Mouse (Mus musculus) small intestine, adult 2 months (tissue): ENCODE data around the gene Agap1. TPM values are rescaled to one million over a fixed set of nuclear protein-coding genes. Genes with fewer than 3 reads are reported as not detected.

ENCODE experiments used
- H3K27ac ChIP-seq: fragments of 200-500 bp; 2 replicates; pipeline ENCODE4 v1.5.1; 2012; ENCODE audit warnings: low read depth, low read length, control low read depth, inconsistent platforms; ENCODE audit not compliant: insufficient read depth
- H3K27me3 ChIP-seq: fragments of 200-500 bp; 2 replicates; pipeline ENCODE4 v1.6.1; 2012; ENCODE audit warnings: mild to moderate bottlenecking, moderate library complexity, low read length, inconsistent platforms; ENCODE audit not compliant: control insufficient read depth, insufficient read depth
- H3K36me3 ChIP-seq: fragments of 200-500 bp; 2 replicates; pipeline ENCODE4 v1.6.1; 2012; ENCODE audit warnings: mild to moderate bottlenecking, low read length, control low read depth, inconsistent platforms; ENCODE audit not compliant: control insufficient read depth, insufficient read depth
- H3K4me1 ChIP-seq: fragments of 200-500 bp; 2 replicates; pipeline ENCODE4 v1.6.1; 2012; ENCODE audit warnings: low read length, inconsistent platforms, mixed read lengths; ENCODE audit not compliant: control insufficient read depth, insufficient read depth, insufficient read length
- H3K4me3 ChIP-seq: fragments of 200-500 bp; 2 replicates; pipeline ENCODE4 v1.5.1; 2012; ENCODE audit warnings: low read depth, mild to moderate bottlenecking, control low read depth, inconsistent platforms, low read length, moderate library complexity
- CTCF ChIP-seq: fragments of 200-500 bp; IDR thresholded peaks from 2 replicates; pipeline ENCODE4 v1.5.1; 2012; ENCODE audit warnings: low read depth, mild to moderate bottlenecking, control low read depth, inconsistent platforms, low read length, moderate library complexity, mixed read lengths; ENCODE audit not compliant: insufficient replicate concordance, insufficient read length; ENCODE audit errors: extremely low read depth
- POLR2A ChIP-seq: fragments of 200-500 bp; IDR thresholded peaks from 2 replicates; pipeline ENCODE4 v1.6.1; 2012; ENCODE audit warnings: low read depth, mild to moderate bottlenecking, control low read depth, inconsistent platforms, low read length, moderate library complexity
- whole genome bisulfite sequencing: fragments of 180-500 bp; shearing (Covaris S2); methylation state at CpG from one replicate; pipeline ENCODE4 v1.1.7; 2018; 5-methylcytosine and 5-hydroxymethylcytosine counted together
- polyA plus RNA-seq: library from polyadenylated mRNA; depleted of rRNA; stranded (reverse); fragments of >200 nt; gene quantifications from 2 replicates; pipeline ENCODE4 v1.2.3, GENCODE M21; 2012

Gene Agap1
- polyA plus RNA-seq, 1 experiment = 27.8 TPM

GRCm38 (mm10) chr1:89601349-89601748 is 146.7 kb downstream of the Agap1 start:
- WGBS = 80% methylated on average over 7 of the region's 7 CpGs
- H3K27ac ChIP-seq = no peak overlapping the region
- no peaks in the 10 kb centered on the region for H3K36me3 ChIP-seq
- peaks cover 4% of the 10 kb centered on the region for H3K4me1 ChIP-seq
- H3K4me3 ChIP-seq = no peak overlapping the region
- no peaks in the 10 kb centered on the region for H3K27me3 ChIP-seq
- no peak for TF ChIP-seq CTCF
- TF ChIP-seq POLR2A = no peak

- peaks cover 2% of the 10 kb centered on the region; the same call in 1 of the 2 replicates for H3K36me3 ChIP-seq
- H3K27ac ChIP-seq = no peak overlapping the region
- H3K4me3 ChIP-seq = no peak overlapping the region
- no peaks in the 10 kb centered on the region for H3K27me3 ChIP-seq
- WGBS = 55% methylated on average over 7 of the region's 7 CpGs
- H3K4me1 ChIP-seq = peaks cover under 1% of the 10 kb centered on the region
- TF ChIP-seq CTCF (no peak), POLR2A (no peak)
Measured at GRCm38 (mm10) chr1:89602879-89603278, 148.3 kb downstream of the Agap1 start.

- Histone ChIP-seq H3K4me1 (no peaks in the 10 kb centered on the region; the same call in 1 of the 2 replicates), H3K27ac (no peak overlapping the region), H3K36me3 (peaks cover 8% of the 10 kb centered on the region; the same call in 1 of the 2 replicates), H3K4me3 (no peak overlapping the region), H3K27me3 (no peaks in the 10 kb centered on the region)
- peak; percentile 84 for TF ChIP-seq CTCF
- no peak for TF ChIP-seq POLR2A
- 41% methylated on average over 5 of the region's 5 CpGs for WGBS
Measured at GRCm38 (mm10) chr1:89606612-89607011, 152.0 kb downstream of the Agap1 start.

- no peaks in the 10 kb centered on the region for H3K27me3 ChIP-seq
- 96% methylated on average over 4 of the region's 4 CpGs for WGBS
- no peaks in the 10 kb centered on the region for H3K4me1 ChIP-seq
- TF ChIP-seq CTCF = no peak
- TF ChIP-seq POLR2A = no peak
- no peak overlapping the region for H3K27ac ChIP-seq
- H3K36me3 ChIP-seq = peaks cover 8% of the 10 kb centered on the region; the same call in 1 of the 2 replicates
- no peak overlapping the region for H3K4me3 ChIP-seq
Measured at GRCm38 (mm10) chr1:89608766-89609165, 154.2 kb downstream of the Agap1 start.

GRCm38 (mm10) chr1:89609964-89610363 is 155.4 kb downstream of the Agap1 start:
- TF ChIP-seq POLR2A (no peak), CTCF (no peak)

GRCm38 (mm10) chr1:89611521-89611920 is 156.9 kb downstream of the Agap1 start:
- Histone ChIP-seq H3K27ac (no peak overlapping the region), H3K4me1 (no peaks in the 10 kb centered on the region), H3K36me3 (peaks cover 8% of the 10 kb centered on the region; the same call in 1 of the 2 replicates), H3K27me3 (no peaks in the 10 kb centered on the region), H3K4me3 (no peak overlapping the region)
- WGBS = 92% methylated on average over 6 of the region's 6 CpGs
- TF ChIP-seq CTCF = no peak
- TF ChIP-seq POLR2A = no peak

More at GRCm38 (mm10) chr1:89609964-89610363, 155.4 kb downstream of the Agap1 start:
- WGBS = 86% methylated on average over 5 of the region's 5 CpGs
- Histone ChIP-seq H3K36me3 (peaks cover 8% of the 10 kb centered on the region; the same call in 1 of the 2 replicates), H3K4me1 (no peaks in the 10 kb centered on the region), H3K27me3 (no peaks in the 10 kb centered on the region), H3K27ac (no peak overlapping the region), H3K4me3 (no peak overlapping the region)

GRCm38 (mm10) chr1:89613234-89613870 is 158.7 kb downstream of the Agap1 start:
- TF ChIP-seq CTCF (no peak), POLR2A (no peak)
- H3K27ac ChIP-seq = no peak overlapping the region
- H3K4me1 ChIP-seq = no peaks in the 10 kb centered on the region
- no peak overlapping the region for H3K4me3 ChIP-seq
- no peaks in the 10 kb centered on the region for H3K27me3 ChIP-seq
- peaks cover 6% of the 10 kb centered on the region; the same call in 1 of the 2 replicates for H3K36me3 ChIP-seq
- 71% methylated on average over 5 of the region's 5 CpGs for WGBS
